Mouse (Mus musculus): ENCODE data around the gene Tekt5. TPM values are rescaled to one million over a fixed set of nuclear protein-coding genes. Genes with fewer than 3 reads are reported as not detected.

Gene Tekt5
- total RNA-seq, 2 experiments from 2014 or later: not detected

- ATAC-seq (replicated peaks; ENCODE audit: poor library complexity, severe bottlenecking): no peak
Measured at GRCm38 (mm10) chr16:10337422-10338197, 57.7 kb downstream of the Tekt5 start.

GRCm38 (mm10) chr16:10336454-10337421 is 58.6 kb downstream of the Tekt5 start:
- no peak for ATAC-seq (replicated peaks; ENCODE audit: poor library complexity, severe bottlenecking)

GRCm38 (mm10) chr16:10335953-10336352 is 59.3 kb downstream of the Tekt5 start:
- no peak for ATAC-seq (replicated peaks; ENCODE audit: poor library complexity, severe bottlenecking)

GRCm38 (mm10) chr16:10332732-10333131 is 62.6 kb downstream of the Tekt5 start:
- ATAC-seq (replicated peaks; ENCODE audit: poor library complexity, severe bottlenecking): no peak

- ATAC-seq (replicated peaks; ENCODE audit: poor library complexity, severe bottlenecking): no peak
Measured at GRCm38 (mm10) chr16:10330586-10331495, 64.4 kb downstream of the Tekt5 start.

- ATAC-seq (replicated peaks; ENCODE audit: poor library complexity, severe bottlenecking): no peak
Measured at GRCm38 (mm10) chr16:10327563-10328333, 67.5 kb downstream of the Tekt5 start.

GRCm38 (mm10) chr16:10319914-10320569 is 75.2 kb downstream of the Tekt5 start:
- no peak for ATAC-seq (replicated peaks; ENCODE audit: poor library complexity, severe bottlenecking)

GRCm38 (mm10) chr16:10317197-10317544 is 78.1 kb downstream of the Tekt5 start:
- ATAC-seq (replicated peaks; ENCODE audit: poor library complexity, severe bottlenecking): no peak

GRCm38 (mm10) chr16:10316493-10317196 is 78.6 kb downstream of the Tekt5 start:
- no peak for ATAC-seq (replicated peaks; ENCODE audit: poor library complexity, severe bottlenecking)

GRCm38 (mm10) chr16:10313646-10314088 is 81.6 kb downstream of the Tekt5 start, which contains the start of gene Emp2:
Gene Emp2 (minus strand): TSS chr16:10313968.
- ATAC-seq (replicated peaks; ENCODE audit: poor library complexity, severe bottlenecking): peak; percentile 60

- peak; percentile 27; the same call in 1 of the 2 replicates for ATAC-seq (replicated peaks; ENCODE audit: poor library complexity, severe bottlenecking)
Measured at GRCm38 (mm10) chr16:10313226-10313625, 82.1 kb downstream of the Tekt5 start.

- ATAC-seq (replicated peaks; ENCODE audit: poor library complexity, severe bottlenecking): no peak
Measured at GRCm38 (mm10) chr16:10311989-10312388, 83.3 kb downstream of the Tekt5 start.

GRCm38 (mm10) chr16:10311086-10311485 is 84.2 kb downstream of the Tekt5 start:
- ATAC-seq (replicated peaks; ENCODE audit: poor library complexity, severe bottlenecking): no peak

GRCm38 (mm10) chr16:10310507-10310906 is 84.8 kb downstream of the Tekt5 start:
- ATAC-seq (replicated peaks; ENCODE audit: poor library complexity, severe bottlenecking): no peak

Data from granulocyte monocyte progenitor cell, adult 5-6 weeks (primary cell).